Mouse (Mus musculus) macrophage (primary cell): ENCODE results near the gene Tead3. TPM values are rescaled to one million over a fixed set of nuclear protein-coding genes. Genes with fewer than 3 reads are reported as not detected.
"Not testable (repeated sequence)": the region's sequence is repeated elsewhere in the genome, so short reads cannot be mapped to it uniquely, and the experiment has no call there.

ENCODE experiments used
- H3K27ac ChIP-seq: fragments of 350-480 bp; formaldehyde crosslinking; 2 replicates; pipeline ENCODE4 v1.9.0; 2021
- H3K36me3 ChIP-seq: fragments of 350-480 bp; formaldehyde crosslinking; 2 replicates; pipeline ENCODE4 v1.9.0; 2021; ENCODE audit errors: inconsistent target
- H3K4me3 ChIP-seq: fragments of 350-480 bp; formaldehyde crosslinking; 2 replicates; pipeline ENCODE4 v1.9.0; 2021; ENCODE audit errors: inconsistent target
- H3K79me2 ChIP-seq: fragments of 350-480 bp; formaldehyde crosslinking; 2 replicates; pipeline ENCODE4 v1.9.0; 2021; ENCODE audit errors: inconsistent target
- WGBS: methylation state at CpG from one replicate; pipeline ENCODE4 v1.1.7; 2026; ENCODE audit warnings: inconsistent platforms; ENCODE audit not compliant: missing documents; 5-methylcytosine and 5-hydroxymethylcytosine counted together
- polyA plus RNA-seq: library from polyadenylated mRNA; stranded (reverse); fragments of 250-400 nt; gene quantifications from 3 replicates; pipeline ENCODE4 v1.2.4, GENCODE M21; 2018; ENCODE audit warnings: inconsistent platforms

Tead3 gene
- polyA plus RNA-seq, 1 experiment from 2014 or later: not detected

DNA sequence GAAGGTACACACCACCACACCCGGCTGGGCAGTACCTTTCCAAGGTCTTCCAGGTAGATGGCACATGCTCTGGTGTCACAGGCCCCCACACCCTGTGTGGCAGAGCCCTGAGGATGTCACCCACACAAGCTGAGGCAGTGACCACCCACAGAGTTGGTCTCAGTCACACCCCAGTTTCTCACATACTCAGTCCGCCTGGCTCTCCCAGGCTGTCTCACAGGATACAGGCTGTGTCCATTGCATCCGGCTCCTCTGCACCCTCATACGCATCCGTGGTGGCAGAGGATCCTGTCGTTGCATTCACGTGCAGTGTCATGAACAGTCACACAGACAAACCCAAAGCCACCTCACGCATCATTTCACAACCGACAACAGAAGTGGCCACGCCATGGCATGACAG is 3.3 kb downstream of the Tead3 start:
- Histone ChIP-seq H3K36me3 (no peaks in the 10 kb centered on the region), H3K4me3 (no peak overlapping the region), H3K27ac (no peak overlapping the region), H3K79me2 (no peaks in the 10 kb centered on the region)
- 90% methylated on average over 10 of the region's 10 CpGs for WGBS

- Histone ChIP-seq H3K4me3 (no peak overlapping the region), H3K36me3 (no peaks in the 10 kb centered on the region), H3K79me2 (no peaks in the 10 kb centered on the region), H3K27ac (no peak overlapping the region)
- 92% methylated on average over 10 of the region's 10 CpGs for WGBS
Observed at GRCm38 (mm10) chr17:28345882-28346281, 4.7 kb downstream of the Tead3 start.

GRCm38 (mm10) chr17:28345271-28345721 is 5.3 kb downstream of the Tead3 start:
- H3K36me3 ChIP-seq: no peaks in the 10 kb centered on the region
- no peak overlapping the region for H3K4me3 ChIP-seq
- no peaks in the 10 kb centered on the region for H3K79me2 ChIP-seq
- WGBS: 78% methylated on average over 7 of the region's 8 CpGs
- H3K27ac ChIP-seq: no peak overlapping the region

DNA sequence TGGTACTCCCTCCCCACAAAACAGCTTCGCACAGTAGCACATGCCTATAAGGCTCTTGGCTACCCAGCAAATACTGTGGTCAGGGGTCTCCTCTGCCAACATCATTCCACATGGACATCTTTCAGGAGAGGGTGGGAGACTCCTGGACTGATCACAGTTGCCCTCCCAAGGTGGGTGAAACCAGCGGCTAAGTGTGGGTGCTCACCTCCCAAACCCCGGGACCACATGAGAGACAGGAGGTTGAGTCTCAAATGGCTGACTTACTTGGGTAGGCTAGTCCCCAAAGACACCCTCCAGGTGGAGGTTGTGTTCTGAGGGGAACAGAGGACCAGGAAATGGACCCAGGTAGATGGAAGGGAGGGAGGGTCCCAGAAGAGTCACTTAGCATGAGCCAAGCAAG is 5.9 kb downstream of the Tead3 start:
- Histone ChIP-seq H3K27ac (no peak overlapping the region), H3K36me3 (no peaks in the 10 kb centered on the region), H3K79me2 (no peaks in the 10 kb centered on the region), H3K4me3 (no peak overlapping the region)
- whole genome bisulfite sequencing: 95% methylated on average over 3 of the region's 3 CpGs

- WGBS: 75% methylated on average over 1 of the region's 4 CpGs
- Histone ChIP-seq H3K27ac (no peak overlapping the region), H3K79me2 (no peaks in the 10 kb centered on the region), H3K4me3 (no peak overlapping the region), H3K36me3 (no peaks in the 10 kb centered on the region)
Observed at GRCm38 (mm10) chr17:28344050-28344607, 6.5 kb downstream of the Tead3 start.

GRCm38 (mm10) chr17:28341091-28341490 is 9.5 kb downstream of the Tead3 start:
- Histone ChIP-seq H3K27ac (no peak overlapping the region), H3K4me3 (no peak overlapping the region), H3K36me3 (no peaks in the 10 kb centered on the region), H3K79me2 (no peaks in the 10 kb centered on the region)
- 42% methylated on average over 26 of the region's 26 CpGs for WGBS

GRCm38 (mm10) chr17:28340578-28340977 is 10.0 kb downstream of the Tead3 start:
- Histone ChIP-seq H3K36me3 (no peaks in the 10 kb centered on the region), H3K27ac (no peak overlapping the region), H3K4me3 (no peak overlapping the region), H3K79me2 (no peaks in the 10 kb centered on the region)
- whole genome bisulfite sequencing: 64% methylated on average over 7 of the region's 7 CpGs

DNA sequence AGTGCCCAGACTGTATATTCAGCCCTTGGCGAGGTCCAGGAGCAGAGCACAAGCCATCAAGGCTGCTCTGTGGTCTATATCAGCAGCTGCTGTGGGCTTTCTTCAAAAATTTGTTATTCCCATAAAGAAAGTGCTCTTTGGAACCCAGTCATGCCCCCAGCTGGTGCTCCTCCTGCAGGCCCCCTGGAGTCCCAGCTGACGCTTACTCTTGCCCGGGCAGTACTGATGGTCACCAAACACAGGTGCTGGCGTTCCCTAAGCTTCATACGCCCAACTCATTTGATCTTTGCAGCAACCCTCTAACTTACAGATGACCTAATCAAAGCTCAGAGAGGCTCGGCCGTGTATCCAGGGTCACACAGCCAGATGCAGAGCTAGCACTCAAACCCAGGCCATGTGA is 13.1 kb downstream of the Tead3 start:
- WGBS: 92% methylated on average over 7 of the region's 7 CpGs
- Histone ChIP-seq H3K27ac (no peak overlapping the region), H3K4me3 (no peak overlapping the region), H3K79me2 (no peaks in the 10 kb centered on the region), H3K36me3 (no peaks in the 10 kb centered on the region)

GRCm38 (mm10) chr17:28335267-28335666 is 15.3 kb downstream of the Tead3 start:
- 93% methylated on average over 10 of the region's 10 CpGs for WGBS
- Histone ChIP-seq H3K4me3 (no peak overlapping the region), H3K79me2 (no peaks in the 10 kb centered on the region), H3K27ac (no peak overlapping the region), H3K36me3 (peaks cover 9% of the 10 kb centered on the region)

DNA sequence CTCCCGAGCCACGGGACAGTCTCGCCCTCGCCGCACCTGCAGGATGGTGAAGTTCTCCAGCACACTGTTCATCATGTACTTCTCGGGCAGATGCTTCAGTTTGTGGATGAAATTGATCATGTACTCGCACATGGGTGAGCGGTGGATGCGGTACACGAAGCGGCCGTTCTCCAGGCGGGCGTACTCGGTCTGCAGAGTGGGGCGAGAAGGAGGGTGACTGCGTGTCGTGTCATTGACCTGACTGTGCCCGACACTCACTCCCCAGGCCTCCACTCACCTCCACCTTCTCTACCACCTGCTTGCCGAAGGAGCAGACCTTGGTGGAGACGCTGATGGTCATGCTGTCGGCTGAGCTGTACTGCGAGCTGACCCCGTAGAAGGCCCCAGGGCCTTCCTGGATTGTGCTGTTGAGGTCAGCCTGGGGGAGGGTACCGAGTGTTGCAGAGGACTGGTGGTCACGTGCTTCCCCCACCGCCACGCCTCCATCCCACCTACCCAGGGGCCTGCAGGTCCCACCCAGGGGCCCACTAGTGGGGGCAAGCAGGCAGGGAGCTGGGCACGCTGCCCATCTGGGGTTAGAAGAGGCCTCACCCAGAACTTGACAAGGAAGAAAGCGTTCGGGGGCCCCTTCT is 17.6 kb downstream of the Tead3 start:
- WGBS: 25% methylated on average over 31 of the region's 31 CpGs
- Histone ChIP-seq H3K36me3 (peaks cover 17% of the 10 kb centered on the region), H3K4me3 (no peak overlapping the region), H3K79me2 (peaks cover 9% of the 10 kb centered on the region; the same call in 1 of the 2 replicates), H3K27ac (no peak overlapping the region)

- WGBS: 50% methylated on average over 13 of the region's 13 CpGs
- Histone ChIP-seq H3K27ac (no peak overlapping the region), H3K36me3 (peaks cover 17% of the 10 kb centered on the region), H3K79me2 (peaks cover 9% of the 10 kb centered on the region; the same call in 1 of the 2 replicates), H3K4me3 (no peak overlapping the region)
Observed at GRCm38 (mm10) chr17:28332113-28332914, 18.3 kb downstream of the Tead3 start.

GRCm38 (mm10) chr17:28331241-28332112 is 19.1 kb downstream of the Tead3 start:
- Histone ChIP-seq H3K79me2 (peaks cover 9% of the 10 kb centered on the region; the same call in 1 of the 2 replicates), H3K36me3 (peaks cover 17% of the 10 kb centered on the region), H3K27ac (no peak overlapping the region), H3K4me3 (no peak overlapping the region)
- WGBS: 74% methylated on average over 6 of the region's 7 CpGs

DNA sequence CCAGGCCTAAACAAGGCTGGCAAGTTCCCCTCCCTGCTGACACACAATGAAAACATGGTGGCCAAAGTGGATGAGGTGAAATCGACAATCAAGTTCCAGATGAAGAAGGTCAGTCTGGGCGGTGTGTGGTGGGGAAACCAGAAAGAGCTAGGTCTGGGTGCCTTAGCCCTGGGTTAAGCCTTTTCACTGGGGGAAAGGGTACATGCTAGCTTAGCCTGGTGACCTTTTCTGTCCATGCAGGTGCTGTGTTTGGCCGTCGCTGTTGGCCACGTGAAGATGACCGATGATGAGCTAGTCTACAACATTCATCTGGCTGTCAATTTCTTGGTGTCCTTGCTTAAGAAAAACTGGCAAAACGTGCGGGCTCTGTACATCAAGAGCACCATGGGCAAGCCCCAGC is 20.0 kb downstream of the Tead3 start:
- not testable (repeated sequence) for H3K4me3 ChIP-seq, H3K79me2 ChIP-seq, H3K27ac ChIP-seq
- WGBS: 83% methylated on average over 3 of the region's 8 CpGs
- peaks cover 17% of the 10 kb centered on the region for H3K36me3 ChIP-seq

DNA sequence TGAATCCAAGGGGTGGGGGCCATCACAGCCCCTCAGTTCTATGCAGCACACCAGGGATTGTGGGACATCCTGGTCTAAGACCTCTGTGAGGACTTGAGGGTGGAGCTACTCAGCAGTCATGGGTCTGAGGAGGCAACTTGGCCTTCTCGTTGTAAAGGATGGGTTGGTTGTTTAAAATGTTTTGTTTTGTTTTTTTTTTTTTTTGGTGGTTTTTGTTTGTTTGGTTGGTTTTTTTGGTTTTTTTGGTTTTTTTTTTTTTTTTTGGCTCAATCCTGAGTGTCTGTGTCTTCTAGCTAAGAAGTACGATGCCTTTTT is 20.4 kb downstream of the Tead3 start:
- 0 out of 2 replicates have a peak overlapping the region, but pooled peaks have one; percentile 31 for H3K27ac ChIP-seq
- peaks cover 9% of the 10 kb centered on the region; the same call in 1 of the 2 replicates for H3K79me2 ChIP-seq
- peak overlapping the region; percentile 46 for H3K4me3 ChIP-seq
- peaks cover 17% of the 10 kb centered on the region for H3K36me3 ChIP-seq
- WGBS: 20% methylated on average over 1 of the region's 2 CpGs
